Mouse (Mus musculus) forebrain, postnatal 0 days (tissue): ENCODE data around the gene Numbl. TPM values are rescaled to one million over a fixed set of nuclear protein-coding genes. Genes with fewer than 3 reads are reported as not detected.

Experiments used
- ATAC-seq: fragments of 200-750 bp; cut with Nextera tagmentation; 2 replicates; pipeline ENCODE4 v1.8.0; 2017; ENCODE audit warnings: mild to moderate bottlenecking, moderate library complexity
- DNase-seq: peaks from one replicate; pipeline ENCODE4 v3.0.0-alpha.2; 2015
- H3K27ac ChIP-seq: fragments of 300-500 bp; sonication (generic); 2 replicates; pipeline ENCODE4 v1.5.1; 2014; ENCODE audit warnings: low read depth, mild to moderate bottlenecking, antibody characterized with exemption, low read length, moderate library complexity, mixed read lengths
- H3K27me3 ChIP-seq: fragments of 300-500 bp; sonication (generic); 2 replicates; pipeline ENCODE4 v1.6.1; 2014; ENCODE audit warnings: mild to moderate bottlenecking, low read length, mixed read lengths; ENCODE audit not compliant: insufficient read depth
- H3K36me3 ChIP-seq: fragments of 300-500 bp; sonication (generic); 2 replicates; pipeline ENCODE4 v1.6.1; 2014; ENCODE audit warnings: mild to moderate bottlenecking, moderate library complexity; ENCODE audit not compliant: insufficient read depth
- H3K4me1 ChIP-seq: fragments of 300-500 bp; sonication (generic); 2 replicates; pipeline ENCODE4 v1.6.1; 2014; ENCODE audit warnings: antibody characterized with exemption; ENCODE audit not compliant: insufficient read depth
- H3K4me2 ChIP-seq: fragments of 300-500 bp; sonication (generic); 2 replicates; pipeline ENCODE4 v1.6.1; 2014; ENCODE audit warnings: low read depth, mild to moderate bottlenecking, moderate library complexity
- H3K4me3 ChIP-seq: fragments of 300-500 bp; sonication (generic); 2 replicates; pipeline ENCODE4 v1.5.1; 2014; ENCODE audit warnings: low read depth, low read length, mixed read lengths
- H3K9ac ChIP-seq: fragments of 300-500 bp; sonication (generic); 2 replicates; pipeline ENCODE4 v1.6.1; 2014; ENCODE audit warnings: mild to moderate bottlenecking
- H3K9me3 ChIP-seq: fragments of 300-500 bp; sonication (generic); 2 replicates; pipeline ENCODE4 v1.6.1; 2016; ENCODE audit warnings: low read length
- CTCF ChIP-seq: sonication (generic); IDR thresholded peaks from 2 replicates; pipeline ENCODE4 v1.5.1; 2016; ENCODE audit warnings: antibody characterized with exemption, control low read depth, low read depth
- WGBS: fragments of 180-500 bp; shearing (Covaris S2); extraction: QIAGEN DNeasy Blood & Tissue Kit; methylation state at CpG from one replicate; pipeline ENCODE4 v1.1.7; 2014; 5-methylcytosine and 5-hydroxymethylcytosine counted together
- polyA plus RNA-seq: library from polyadenylated mRNA; unstranded; fragments of >200 nt; fragmentation: Nextera tagmentation; extraction: Ambion mirVana; gene quantifications from 2 replicates; pipeline ENCODE4 v1.2.1, GENCODE M21; 2015
- total RNA-seq: library from RNA; depleted of rRNA; stranded (reverse); fragments of >200 nt; gene quantifications from 2 replicates; pipeline ENCODE4 v1.2.3, GENCODE M21; 2014; rRNA removed

Gene Numbl
- total and polyA plus RNA-seq, 2 experiments from 2014 or later: 51.7 to 86.4 TPM

- no peak overlapping the region for H3K9ac ChIP-seq
- ATAC-seq: no peak
- peaks cover 3% of the 10 kb centered on the region; the same call in 1 of the 2 replicates for H3K36me3 ChIP-seq
- H3K4me2 ChIP-seq: no peak overlapping the region
- H3K27me3 ChIP-seq: peaks cover 65% of the 10 kb centered on the region
- no peak overlapping the region for H3K4me3 ChIP-seq
- 92% methylated on average over 11 of the region's 11 CpGs for WGBS
- DNase-seq: no peak
- TF ChIP-seq CTCF: no peak
- no peak overlapping the region for H3K27ac ChIP-seq
- H3K9me3 ChIP-seq: no peaks in the 10 kb centered on the region
- H3K4me1 ChIP-seq: peaks cover 6% of the 10 kb centered on the region; the same call in 1 of the 2 replicates
Measured at GRCm38 (mm10) chr7:27328161-27328560, 69.9 kb downstream of the Numbl start.

GRCm38 (mm10) chr7:27328648-27329047 lies 70.4 kb downstream of the Numbl start:
- no peak for ATAC-seq
- H3K36me3 ChIP-seq: peaks cover 3% of the 10 kb centered on the region; the same call in 1 of the 2 replicates
- H3K9ac ChIP-seq: no peak overlapping the region
- H3K27ac ChIP-seq: no peak overlapping the region
- no peak for DNase-seq
- no peak overlapping the region for H3K4me2 ChIP-seq
- TF ChIP-seq CTCF: no peak
- no peak overlapping the region for H3K4me3 ChIP-seq
- no peaks in the 10 kb centered on the region for H3K9me3 ChIP-seq
- H3K27me3 ChIP-seq: peaks cover 66% of the 10 kb centered on the region
- WGBS: 43% methylated on average over 16 of the region's 16 CpGs
- peaks cover 6% of the 10 kb centered on the region; the same call in 1 of the 2 replicates for H3K4me1 ChIP-seq

DNA sequence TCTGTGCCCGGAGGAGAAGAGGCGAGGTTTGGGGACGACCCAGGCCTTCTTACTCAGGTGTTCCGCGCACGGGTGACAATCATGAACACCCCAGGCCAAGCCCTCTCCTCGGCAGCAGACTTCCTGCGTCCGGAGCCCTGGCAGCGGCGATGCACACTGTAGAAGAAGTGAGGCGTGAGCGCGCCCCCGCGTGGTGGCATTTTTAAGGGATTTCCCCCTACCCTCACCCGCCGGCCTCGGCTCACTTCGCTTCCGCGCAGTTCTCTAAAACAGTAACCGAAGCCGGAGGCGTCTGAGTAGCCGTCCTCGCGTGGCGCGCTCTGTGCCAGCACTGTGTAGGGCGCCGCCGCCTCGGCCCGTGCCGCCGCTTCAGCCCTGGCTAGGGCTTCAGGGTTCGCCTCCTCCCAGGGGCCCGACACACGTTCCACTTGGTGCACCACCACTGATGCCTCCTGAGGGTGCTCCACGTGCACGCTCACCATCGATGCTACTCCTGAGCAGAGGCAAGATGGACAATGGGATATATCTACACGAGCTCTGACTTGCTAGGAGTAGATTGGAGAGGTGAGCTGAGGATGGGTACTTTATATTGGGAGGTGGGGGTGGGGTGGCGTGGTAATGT lies 71.2 kb downstream of the Numbl start:
- peak; percentile 78 for DNase-seq
- no peak overlapping the region for H3K9ac ChIP-seq
- no peak overlapping the region for H3K27ac ChIP-seq
- H3K9me3 ChIP-seq: no peaks in the 10 kb centered on the region
- H3K27me3 ChIP-seq: peaks cover 71% of the 10 kb centered on the region
- peak overlapping the region; percentile 33 for H3K4me2 ChIP-seq
- H3K36me3 ChIP-seq: peaks cover 3% of the 10 kb centered on the region; the same call in 1 of the 2 replicates
- peak overlapping the region; percentile 16; the same call in 1 of the 2 replicates for H3K4me3 ChIP-seq
- 5% methylated on average over 43 of the region's 45 CpGs for WGBS
- peaks cover 6% of the 10 kb centered on the region; the same call in 1 of the 2 replicates for H3K4me1 ChIP-seq
- TF ChIP-seq CTCF: peak; percentile 73
- peak; percentile 35 for ATAC-seq

DNA sequence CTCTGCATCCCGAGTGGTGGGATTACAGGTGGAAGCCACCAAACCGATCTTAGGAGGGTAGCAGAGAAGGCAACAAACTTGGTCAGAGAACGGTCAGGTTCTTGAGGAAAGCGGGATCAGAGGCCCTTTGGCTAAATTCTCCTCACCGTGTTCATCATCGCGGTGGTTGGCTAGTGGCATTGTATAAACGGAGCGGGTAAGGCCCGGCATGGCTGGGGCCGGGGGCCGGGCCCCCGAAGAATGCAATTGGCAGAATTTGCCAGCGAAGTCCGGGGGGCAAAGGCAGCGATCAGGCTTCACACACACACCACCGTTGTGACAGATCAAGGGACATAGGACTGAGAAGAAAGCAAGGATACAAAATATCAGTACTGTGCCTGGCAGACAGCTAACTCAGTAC lies 71.7 kb downstream of the Numbl start:
- Histone ChIP-seq H3K9ac (no peak overlapping the region), H3K4me1 (peaks cover 6% of the 10 kb centered on the region; the same call in 1 of the 2 replicates), H3K36me3 (peaks cover 3% of the 10 kb centered on the region; the same call in 1 of the 2 replicates), H3K27me3 (peaks cover 76% of the 10 kb centered on the region), H3K4me3 (no peak overlapping the region), H3K27ac (no peak overlapping the region), H3K4me2 (no peak overlapping the region), H3K9me3 (no peaks in the 10 kb centered on the region)
- TF ChIP-seq CTCF: no peak
- DNase-seq (no peak), ATAC-seq (no peak)
- WGBS: 25% methylated on average over 17 of the region's 17 CpGs

GRCm38 (mm10) chr7:27330709-27331540 lies 72.7 kb downstream of the Numbl start:
- 3% methylated on average over 39 of the region's 39 CpGs for WGBS
- H3K9ac ChIP-seq: no peak overlapping the region
- no peak overlapping the region for H3K27ac ChIP-seq
- H3K4me2 ChIP-seq: peak overlapping the region; percentile 50
- peaks cover 76% of the 10 kb centered on the region for H3K27me3 ChIP-seq
- H3K4me3 ChIP-seq: peak overlapping the region; percentile 29
- ATAC-seq: no peak; the same call in 1 of the 2 replicates
- H3K36me3 ChIP-seq: peaks cover 3% of the 10 kb centered on the region; the same call in 1 of the 2 replicates
- peak; percentile 51 for DNase-seq
- H3K4me1 ChIP-seq: peaks cover 6% of the 10 kb centered on the region; the same call in 1 of the 2 replicates
- TF ChIP-seq CTCF: no peak
- H3K9me3 ChIP-seq: no peaks in the 10 kb centered on the region

DNA sequence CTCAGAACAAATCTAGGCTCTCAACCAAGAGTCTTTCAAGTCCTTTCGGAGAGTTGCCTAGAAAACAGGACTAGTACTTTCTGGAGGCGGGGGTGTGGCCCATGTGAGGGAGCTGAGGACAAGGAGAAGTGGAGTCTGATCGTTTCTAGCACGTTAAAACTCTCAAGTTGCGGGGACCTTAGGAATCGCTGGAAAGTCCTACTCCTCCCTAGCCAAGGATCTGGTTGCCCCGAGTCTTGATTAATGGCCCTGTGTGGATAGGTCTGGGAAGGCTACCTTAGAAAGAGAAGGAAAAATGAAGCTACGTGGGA lies 73.3 kb downstream of the Numbl start:
- 5% methylated on average over 8 of the region's 8 CpGs for WGBS
- no peak overlapping the region for H3K4me3 ChIP-seq
- H3K27ac ChIP-seq: no peak overlapping the region
- ATAC-seq (no peak), DNase-seq (peak; percentile 11)
- H3K9ac ChIP-seq: no peak overlapping the region
- peaks cover 75% of the 10 kb centered on the region for H3K27me3 ChIP-seq
- no peaks in the 10 kb centered on the region for H3K9me3 ChIP-seq
- peaks cover 12% of the 10 kb centered on the region; the same call in 1 of the 2 replicates for H3K4me1 ChIP-seq
- TF ChIP-seq CTCF: no peak
- H3K4me2 ChIP-seq: no peak overlapping the region
- peaks cover 3% of the 10 kb centered on the region; the same call in 1 of the 2 replicates for H3K36me3 ChIP-seq

Other genes with a start within 250 kb of the Numbl start
- not detected in 2 replicates for gene Cyp2a12, start 229.4 kb upstream of the Numbl start, total RNA-seq
- not detected in 2 replicates for gene Cyp2a12, start 229.4 kb upstream of the Numbl start, polyA plus RNA-seq
- 1.2 TPM in 1 of 2 replicates, not detected in the other for gene Cyp2f2, start 138.5 kb upstream of the Numbl start, total RNA-seq
- gene Cyp2f2, start 138.5 kb upstream of the Numbl start, polyA plus RNA-seq: 0.13 and 0.27 TPM in 2 replicates
- not detected in 2 replicates for gene Cyp2t4, start 104.7 kb upstream of the Numbl start, total RNA-seq
- gene Cyp2t4, start 104.7 kb upstream of the Numbl start, polyA plus RNA-seq: 0.13 and 0.34 TPM in 2 replicates
- gene Egln2, start 91.6 kb upstream of the Numbl start, total RNA-seq: 103 and 112 TPM in 2 replicates
- gene Egln2, start 91.6 kb upstream of the Numbl start, polyA plus RNA-seq: 85.6 and 88.3 TPM in 2 replicates
- 66.8 and 71.6 TPM in 2 replicates for gene Rab4b, start 79.5 kb upstream of the Numbl start, total RNA-seq
- 125 and 138 TPM in 2 replicates for gene Rab4b, start 79.5 kb upstream of the Numbl start, polyA plus RNA-seq
- gene Gm21983, start 77.3 kb upstream of the Numbl start, total RNA-seq: not detected in 2 replicates
- not detected in 2 replicates for gene Gm21983, start 77.3 kb upstream of the Numbl start, polyA plus RNA-seq
- 9.0 and 17.4 TPM in 2 replicates for gene Mia, start 77.3 kb upstream of the Numbl start, total RNA-seq
- 22.5 and 32.8 TPM in 2 replicates for gene Mia, start 77.3 kb upstream of the Numbl start, polyA plus RNA-seq
- 5.7 and 5.8 TPM in 2 replicates for gene BC024978, start 62.7 kb upstream of the Numbl start, total RNA-seq
- gene BC024978, start 62.7 kb upstream of the Numbl start, polyA plus RNA-seq: 2.0 TPM in 2 replicates
- 124 and 146 TPM in 2 replicates for gene Snrpa, start 62.2 kb upstream of the Numbl start, total RNA-seq
- gene Snrpa, start 62.2 kb upstream of the Numbl start, polyA plus RNA-seq: 165 and 169 TPM in 2 replicates
- 13.6 and 17.6 TPM in 2 replicates for gene Itpkc, start 29.8 kb upstream of the Numbl start, total RNA-seq
- gene Itpkc, start 29.8 kb upstream of the Numbl start, polyA plus RNA-seq: 4.0 and 4.4 TPM in 2 replicates
- gene Coq8b, start 25.4 kb upstream of the Numbl start, total RNA-seq: 25.0 and 26.3 TPM in 2 replicates
- 16.5 and 19.1 TPM in 2 replicates for gene Coq8b, start 25.4 kb upstream of the Numbl start, polyA plus RNA-seq
- 13.4 and 26.7 TPM in 2 replicates for gene Ltbp4, start 79.3 kb downstream of the Numbl start, total RNA-seq
- gene Ltbp4, start 79.3 kb downstream of the Numbl start, polyA plus RNA-seq: 8.3 and 11.7 TPM in 2 replicates
- 30.2 and 35.6 TPM in 2 replicates for gene Shkbp1, start 97.6 kb downstream of the Numbl start, total RNA-seq
- 31.8 and 33.1 TPM in 2 replicates for gene Shkbp1, start 97.6 kb downstream of the Numbl start, polyA plus RNA-seq
- gene Gm20479, start 99.0 kb downstream of the Numbl start, total RNA-seq: not detected in 2 replicates
- not detected in 2 replicates for gene Gm20479, start 99.0 kb downstream of the Numbl start, polyA plus RNA-seq
- 18.8 and 22.3 TPM in 2 replicates for gene Sptbn4, start 189.3 kb downstream of the Numbl start, total RNA-seq
- 2.5 and 3.8 TPM in 2 replicates for gene Sptbn4, start 189.3 kb downstream of the Numbl start, polyA plus RNA-seq
- 11.6 and 14.3 TPM in 2 replicates for gene Blvrb, start 189.5 kb downstream of the Numbl start, total RNA-seq
- gene Blvrb, start 189.5 kb downstream of the Numbl start, polyA plus RNA-seq: 16.3 and 18.9 TPM in 2 replicates
- gene Sertad3, start 215.3 kb downstream of the Numbl start, total RNA-seq: 1.8 and 5.5 TPM in 2 replicates
- 4.3 and 4.9 TPM in 2 replicates for gene Sertad3, start 215.3 kb downstream of the Numbl start, polyA plus RNA-seq
- 5.2 and 6.3 TPM in 2 replicates for gene Sertad1, start 228.5 kb downstream of the Numbl start, total RNA-seq
- gene Sertad1, start 228.5 kb downstream of the Numbl start, polyA plus RNA-seq: 6.3 and 7.4 TPM in 2 replicates
- gene Prx, start 240.9 kb downstream of the Numbl start, total RNA-seq: 1.9 and 2.4 TPM in 2 replicates
- 1.1 and 1.4 TPM in 2 replicates for gene Prx, start 240.9 kb downstream of the Numbl start, polyA plus RNA-seq